ENCODE assay signal across 22 mouse cellular contexts in genomic region chr16:15355339-15355738, GRCm38 (mm10). TPM values are rescaled to one million over a fixed set of nuclear protein-coding genes. Genes with fewer than 3 reads are reported as not detected.
A peak's percentile ranks its signal among the peaks of the same experiment; 100 is the strongest.
DNase-seq lines count a peak whose midpoint lies in the region; ATAC-seq lines count a peak whose summit lies in the region.
"Had no signal": no experiment of that assay in that cellular context is flagged by ENCODE, and none has a peak within 500 bp of the region (broad histone marks: within the 10 kb centered on the region; RNA-seq: fewer than 3 reads in every experiment).

No protein-coding gene starts in this region.

- 67% methylated on average over 1 of the region's 1 CpGs for WGBS in heart, embryonic 15.5 days
- 87% methylated on average over 1 of the region's 1 CpGs for WGBS in neural tube, embryonic 15.5 days

- H3K27ac ChIP-seq in heart, embryonic 15.5 days: 0 out of 2 replicates have a peak overlapping the region, but pooled peaks have one; percentile 34
- H3K27ac ChIP-seq in neural tube, embryonic 15.5 days (replicated peaks): no peak overlapping the region
- H3K27ac ChIP-seq: forebrain, embryonic 10.5 days; hindbrain, postnatal 0 days; neural tube, embryonic 13.5 days had no signal

- intact Hi-C loops in heart, postnatal 36 days (cut with DNase I): no loop called here

- no peaks in the 10 kb centered on the region for H3K9me3 ChIP-seq in heart, embryonic 15.5 days (replicated peaks)
- no peaks in the 10 kb centered on the region for H3K9me3 ChIP-seq in neural tube, embryonic 15.5 days (replicated peaks)
- H3K9me3 ChIP-seq: forebrain, embryonic 10.5 days; megakaryocyte, embryonic 14.5 days; neural tube, embryonic 13.5 days had no signal

- H3K4me2 ChIP-seq in heart, embryonic 15.5 days: no peak overlapping the region
- no peak overlapping the region for H3K4me2 ChIP-seq in neural tube, embryonic 15.5 days
- H3K4me2 ChIP-seq: lung, embryonic 14.5 days; neural tube, embryonic 13.5 days had no signal

- no peak overlapping the region for H3K4me3 ChIP-seq in heart, embryonic 15.5 days
- H3K4me3 ChIP-seq in neural tube, embryonic 15.5 days (replicated peaks): no peak overlapping the region
- H3K4me3 ChIP-seq: forebrain, embryonic 10.5 days; megakaryocyte, embryonic 14.5 days; neural tube, embryonic 13.5 days had no signal

- DNase-seq in heart, postnatal 36 days: no peak
- DNase-seq in 3T3-L1 (ENCODE audit: low read depth, low spot score) (peak; percentile 94), adipocyte (ENCODE audit: low spot score) (peak; percentile 14)
- DNase-seq in skeletal muscle tissue, adult 2 months (ENCODE audit: low read depth, low spot score): peak; percentile 61
- DNase-seq in yolk sac, embryonic 10.5 days (ENCODE audit: low spot score): no peak
- DNase-seq: cerebellum, postnatal 14 days; kidney, adult 8-10 months; kidney, postnatal 4 days; thymus, postnatal 36 days had no signal

- ATAC-seq in heart, embryonic 15.5 days (replicated peaks; ENCODE audit: insufficient number of reproducible peaks, insufficient read depth, low FRiP score, low read depth): 0 out of 2 replicates have a peak, but pooled peaks have one; percentile 43
- no peak for ATAC-seq in neural tube, embryonic 15.5 days (ENCODE audit: low FRiP score)
- ATAC-seq: hindbrain, postnatal 0 days had no signal

- 0 out of 2 replicates have a peak, but pooled peaks cover 2% of the 10 kb centered on the region for H3K4me1 ChIP-seq in heart, embryonic 15.5 days (replicated peaks)
- H3K4me1 ChIP-seq in neural tube, embryonic 15.5 days: no peaks in the 10 kb centered on the region
- H3K4me1 ChIP-seq: forebrain, embryonic 10.5 days; neural tube, embryonic 13.5 days had no signal

- no peaks in the 10 kb centered on the region for H3K36me3 ChIP-seq in heart, embryonic 15.5 days
- H3K36me3 ChIP-seq in neural tube, embryonic 15.5 days: no peaks in the 10 kb centered on the region
- H3K36me3 ChIP-seq: forebrain, embryonic 10.5 days; neural tube, embryonic 13.5 days had no signal

- H3K9ac ChIP-seq in heart, embryonic 15.5 days: no peak overlapping the region
- no peak overlapping the region for H3K9ac ChIP-seq in neural tube, embryonic 15.5 days (replicated peaks)
- H3K9ac ChIP-seq: lung, embryonic 14.5 days; neural tube, embryonic 13.5 days had no signal

- no peaks in the 10 kb centered on the region for H3K27me3 ChIP-seq in heart, embryonic 15.5 days
- no peaks in the 10 kb centered on the region for H3K27me3 ChIP-seq in neural tube, embryonic 15.5 days (replicated peaks)
- H3K27me3 ChIP-seq: megakaryocyte, embryonic 14.5 days; neural tube, embryonic 13.5 days had no signal

RNA-seq across cellular contexts. Expression of gene Gm21897, which starts 38.1 kb away (rescaled TPM):
- polyA plus RNA-seq in heart, embryonic 15.5 days (2015; fragmentation: Nextera tagmentation; extraction: Ambion mirVana): not detected in 2 replicates
- not detected for total RNA-seq in heart, postnatal 36 days (2021)
- not detected in 2 replicates for polyA plus RNA-seq in neural tube, embryonic 15.5 days (2015; fragmentation: Nextera tagmentation; extraction: Ambion mirVana)
- total RNA-seq: adrenal gland, postnatal 4 days; heart, postnatal 14 days; hindbrain, postnatal 0 days; layer of hippocampus, postnatal 14 days; left cerebral cortex, postnatal 36 days had no signal
- polyA plus RNA-seq: forebrain, embryonic 10.5 days; hindbrain, postnatal 0 days; liver, adult 2 months; lung, embryonic 14.5 days; neural tube, embryonic 13.5 days; small intestine, adult 2 months had no signal

Comparison
In these comparisons a context has a peak if more than half of its experiments do, and no peak if none do; other contexts are left out.
1. DNase-seq: peak in 3T3-L1 (single experiment), adipocyte (single experiment) and skeletal muscle tissue, adult 2 months (single experiment); none in heart, postnatal 36 days (0 of 2) and yolk sac, embryonic 10.5 days (single experiment).